Mouse (Mus musculus) inflammation-experienced regulatory T-cells, adult 6 months (primary cell): ENCODE measurements around the gene Tmem121b. TPM values are rescaled to one million over a fixed set of nuclear protein-coding genes. Genes with fewer than 3 reads are reported as not detected.

Source experiments
- ATAC-seq: one replicate; pipeline ENCODE4 v1.8.0; 2017
- polyA plus RNA-seq, 3 experiments: library from polyadenylated mRNA; unstranded; fragments of 100-300 nt; shearing (Covaris generic); gene quantifications; one replicate each; pipeline ENCODE4 v1.2.1; 2017

The Tmem121b gene
- polyA plus RNA-seq, 3 experiments from 2014 or later = 0.41 to 0.56 TPM; not detected in 1

- peak; percentile 53 for ATAC-seq
Observed at GRCm38 (mm10) chr6:120463086-120463871, 30.3 kb downstream of the Tmem121b start, which contains the start of gene Il17ra. Gene Il17ra, plus strand, starts transcription at chr6:120463247.

- ATAC-seq = no peak
Observed at GRCm38 (mm10) chr6:120462251-120462650, 31.4 kb downstream of the Tmem121b start.

- no peak for ATAC-seq
Observed at GRCm38 (mm10) chr6:120461217-120461616, 32.4 kb downstream of the Tmem121b start.

- ATAC-seq = no peak
Observed at GRCm38 (mm10) chr6:120457751-120458150, 35.9 kb downstream of the Tmem121b start.

- no peak for ATAC-seq
Observed at GRCm38 (mm10) chr6:120457074-120457473, 36.5 kb downstream of the Tmem121b start.

- ATAC-seq = peak; percentile 38
Observed at GRCm38 (mm10) chr6:120454627-120455077, 39.0 kb downstream of the Tmem121b start.

- no peak for ATAC-seq
Observed at GRCm38 (mm10) chr6:120453556-120453955, 40.1 kb downstream of the Tmem121b start.

- ATAC-seq = peak; percentile 52
Observed at GRCm38 (mm10) chr6:120453103-120453445, 40.5 kb downstream of the Tmem121b start.

- ATAC-seq = no peak
Observed at GRCm38 (mm10) chr6:120452384-120453102, 41.1 kb downstream of the Tmem121b start.

- no peak for ATAC-seq
Observed at GRCm38 (mm10) chr6:120450208-120450607, 43.4 kb downstream of the Tmem121b start.

- ATAC-seq = no peak
Observed at GRCm38 (mm10) chr6:120443363-120444355, 49.9 kb downstream of the Tmem121b start.

- no peak for ATAC-seq
Observed at GRCm38 (mm10) chr6:120442171-120442749, 51.3 kb downstream of the Tmem121b start.

Other genes with a start within 250 kb of the Tmem121b start
- gene D330020A13Rik, start 199.4 kb downstream of the Tmem121b start, polyA plus RNA-seq = not detected
- under 1 TPM in 1 of 3 experiments, not detected in 2; 0.19 TPM for gene B4galnt3, start 199.2 kb downstream of the Tmem121b start, polyA plus RNA-seq
- 10 to 100 TPM; 67.6 to 97.2 (median 82.3) TPM for gene Kdm5a, start 129.7 kb downstream of the Tmem121b start, polyA plus RNA-seq
- gene Ccdc77, start 129.4 kb downstream of the Tmem121b start, polyA plus RNA-seq = 10 to 100 TPM in 2 of 3 experiments, 1 to 10 TPM in 1; 9.6 to 11.5 (median 10.6) TPM
- gene Il17ra, start 30.6 kb downstream of the Tmem121b start, polyA plus RNA-seq = 10 to 100 TPM in 2 of 3 experiments, 1 to 10 TPM in 1; 9.7 to 27.4 (median 25.2) TPM
- gene Hdhd5, start 37.5 kb upstream of the Tmem121b start, polyA plus RNA-seq = 10 to 100 TPM; 24.6 to 38.9 (median 33.1) TPM
- gene Cecr2, start 172.6 kb upstream of the Tmem121b start, polyA plus RNA-seq = under 1 TPM; 0.25 to 0.46 (median 0.35) TPM